Mouse (Mus musculus): ENCODE data around the gene Tnk1.
A peak's percentile ranks its signal among the peaks of the same experiment; 100 is the strongest.

DNA sequence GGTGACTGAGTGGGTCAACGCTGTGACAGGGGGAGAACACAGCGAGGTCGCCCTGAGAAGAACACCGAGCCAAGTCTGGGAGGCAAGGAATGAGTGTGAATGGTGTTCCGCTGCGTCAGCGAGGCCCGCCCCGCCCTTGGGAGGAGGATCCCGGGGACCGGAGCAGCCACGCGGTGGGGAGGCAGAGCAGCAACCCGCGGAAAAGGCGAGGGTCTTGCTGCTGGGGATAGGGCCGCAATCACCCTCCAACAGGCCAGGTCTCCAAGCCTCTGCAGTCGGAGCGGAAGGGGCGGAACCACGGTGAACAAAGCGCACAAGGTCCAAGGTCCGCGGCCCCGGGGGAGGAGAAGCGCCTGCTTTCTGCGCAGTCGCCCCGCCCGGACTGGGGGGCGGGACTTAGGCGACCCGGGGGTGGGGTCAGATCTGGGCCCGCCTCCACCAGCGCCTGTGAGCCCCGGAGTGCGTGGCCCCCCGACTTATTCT is 12.3 kb downstream of the Tnk1 start, which contains the start of gene Plscr3:
- TF ChIP-seq MAFK (IDR thresholded peaks at IDR 0.05; ENCODE audit: insufficient read depth, low read depth, low read length) (peak; percentile 57; the same call in 1 of the 2 replicates), HCFC1 (IDR thresholded peaks at IDR 0.05; ENCODE audit: borderline replicate concordance, insufficient read depth, low read length) (0 out of 2 replicates have a peak, but pooled peaks have one; percentile 11)
